Mouse (Mus musculus): ENCODE measurements around the gene Olfr1411.

Gene Olfr1411

GRCm38 (mm10) chr1:92594111-92594510 lies at the start of gene Olfr1411:
Olfr1411 (plus strand) TSS chr1:92594411.
- no peak for DNase-seq (ENCODE audit: low spot score in 2 of 2)

GRCm38 (mm10) chr1:92545929-92546328 lies 48.3 kb upstream of the Olfr1411 start:
- no peak for DNase-seq (ENCODE audit: low spot score in 2 of 2)

GRCm38 (mm10) chr1:92571022-92571421 lies 23.2 kb upstream of the Olfr1411 start, which contains the start of gene Olfr1413:
Olfr1413 (plus strand) TSS chr1:92571322.
- DNase-seq (ENCODE audit: low spot score in 2 of 2), result no peak

GRCm38 (mm10) chr1:92585479-92585878 lies 8.7 kb upstream of the Olfr1411 start, which contains the start of gene Olfr1412:
Olfr1412 (plus strand) TSS chr1:92585779.
- DNase-seq (ENCODE audit: low spot score in 2 of 2), result no peak

GRCm38 (mm10) chr1:92596019-92596418 lies 1.8 kb downstream of the Olfr1411 start:
- DNase-seq (ENCODE audit: low spot score in 2 of 2), result no peak

GRCm38 (mm10) chr1:92605482-92605881 lies 11.3 kb downstream of the Olfr1411 start, which contains the start of gene Olfr1410:
Olfr1410 (plus strand) TSS chr1:92605782.
- no peak for DNase-seq (ENCODE audit: low spot score in 2 of 2)

GRCm38 (mm10) chr1:92607711-92608110 lies 13.5 kb downstream of the Olfr1411 start:
- no peak for DNase-seq (ENCODE audit: low spot score in 2 of 2)

- DNase-seq (ENCODE audit: low spot score in 2 of 2), result peak in 1 of 2 experiments; percentile 49
Observed at GRCm38 (mm10) chr1:92611008-92611407, 16.8 kb downstream of the Olfr1411 start.

GRCm38 (mm10) chr1:92613175-92613574 lies 19.0 kb downstream of the Olfr1411 start:
- no peak for DNase-seq (ENCODE audit: low spot score in 2 of 2)

- DNase-seq (ENCODE audit: low spot score in 2 of 2), result no peak
Observed at GRCm38 (mm10) chr1:92614516-92614915, 20.3 kb downstream of the Olfr1411 start.

GRCm38 (mm10) chr1:92616046-92616445 lies 21.8 kb downstream of the Olfr1411 start:
- no peak for DNase-seq (ENCODE audit: low spot score in 2 of 2)

- DNase-seq (ENCODE audit: low spot score in 2 of 2), result no peak
Observed at GRCm38 (mm10) chr1:92617488-92617887, 23.3 kb downstream of the Olfr1411 start, which contains the start of gene Olfr12. Olfr12 (plus strand) TSS chr1:92617788.

GRCm38 (mm10) chr1:92618360-92618759 lies 24.1 kb downstream of the Olfr1411 start:
- DNase-seq (ENCODE audit: low spot score in 2 of 2), result no peak

- DNase-seq (ENCODE audit: low spot score in 2 of 2), result no peak
Observed at GRCm38 (mm10) chr1:92628227-92628626, 34.0 kb downstream of the Olfr1411 start.

- DNase-seq (ENCODE audit: low spot score in 2 of 2), result no peak
Observed at GRCm38 (mm10) chr1:92632196-92632595, 38.0 kb downstream of the Olfr1411 start.

- DNase-seq (ENCODE audit: low spot score in 2 of 2), result no peak
Observed at GRCm38 (mm10) chr1:92632948-92633347, 38.7 kb downstream of the Olfr1411 start.

GRCm38 (mm10) chr1:92633726-92634125 lies 39.5 kb downstream of the Olfr1411 start:
- no peak for DNase-seq (ENCODE audit: low spot score in 2 of 2)

GRCm38 (mm10) chr1:92634569-92634968 lies 40.4 kb downstream of the Olfr1411 start:
- no peak for DNase-seq (ENCODE audit: low spot score in 2 of 2)

- DNase-seq (ENCODE audit: low spot score in 2 of 2), result no peak
Observed at GRCm38 (mm10) chr1:92634976-92635599, 40.9 kb downstream of the Olfr1411 start.

GRCm38 (mm10) chr1:92636015-92636414 lies 41.8 kb downstream of the Olfr1411 start:
- DNase-seq (ENCODE audit: low spot score in 2 of 2), result no peak

GRCm38 (mm10) chr1:92636676-92637075 lies 42.5 kb downstream of the Olfr1411 start:
- DNase-seq (ENCODE audit: low spot score in 2 of 2), result no peak

GRCm38 (mm10) chr1:92637501-92638172 lies 43.4 kb downstream of the Olfr1411 start:
- no peak for DNase-seq (ENCODE audit: low spot score in 2 of 2)

GRCm38 (mm10) chr1:92638181-92638580 lies 44.0 kb downstream of the Olfr1411 start:
- no peak for DNase-seq (ENCODE audit: low spot score in 2 of 2)

Data from frontal cortex, postnatal 10 days (tissue).